Mouse (Mus musculus): ENCODE data around the gene Esr2.
"Not testable (repeated sequence)": the region's sequence is repeated elsewhere in the genome, so short reads cannot be mapped to it uniquely, and the experiment has no call there.

The Esr2 gene

DNA sequence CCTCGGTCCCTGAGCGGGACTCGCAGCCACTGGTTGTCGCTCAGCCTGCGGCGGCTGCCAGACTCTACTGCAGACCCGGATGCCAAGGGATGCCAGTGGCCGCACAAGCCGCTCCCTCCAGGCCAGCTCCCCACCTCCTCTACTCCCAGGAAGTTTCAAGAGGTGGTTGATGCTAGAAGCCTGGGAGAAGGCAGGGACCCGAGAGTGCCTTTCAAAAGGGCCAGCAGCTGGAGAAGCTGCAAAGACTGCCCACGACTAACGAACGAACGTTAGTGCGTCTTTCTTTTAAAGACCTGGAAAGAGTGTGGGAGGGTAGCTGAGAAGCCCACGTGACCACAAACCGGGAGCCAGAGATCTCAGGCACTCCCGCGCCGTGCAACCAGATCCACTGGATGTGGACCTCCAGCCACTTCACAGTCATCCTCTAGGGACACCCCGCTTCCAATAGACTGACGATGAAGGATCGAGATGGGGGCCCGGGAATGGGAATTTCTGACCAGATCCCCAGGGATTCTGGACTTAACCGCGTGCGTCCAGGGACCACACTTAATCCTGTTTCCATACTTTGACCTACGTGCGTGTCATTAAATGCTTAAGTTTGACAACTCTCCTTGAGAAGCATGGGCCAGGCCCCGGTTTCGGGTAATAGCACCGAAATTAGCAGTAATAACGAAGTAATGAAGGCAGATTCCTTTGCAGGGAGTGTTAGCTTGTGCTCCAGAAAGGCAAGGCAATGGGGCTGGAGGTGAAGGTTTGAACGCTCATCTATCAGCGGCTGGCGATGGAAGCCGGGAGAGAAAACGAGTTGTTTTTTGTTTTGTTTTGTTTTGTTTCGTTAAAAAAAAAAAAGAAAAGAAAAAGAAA is at the start of gene Esr2:
TSS of gene Esr2 (minus strand) at position 260 of the 864 bp plus-strand sequence.
- peak; percentile 34 to 46 for DNase-seq

DNA sequence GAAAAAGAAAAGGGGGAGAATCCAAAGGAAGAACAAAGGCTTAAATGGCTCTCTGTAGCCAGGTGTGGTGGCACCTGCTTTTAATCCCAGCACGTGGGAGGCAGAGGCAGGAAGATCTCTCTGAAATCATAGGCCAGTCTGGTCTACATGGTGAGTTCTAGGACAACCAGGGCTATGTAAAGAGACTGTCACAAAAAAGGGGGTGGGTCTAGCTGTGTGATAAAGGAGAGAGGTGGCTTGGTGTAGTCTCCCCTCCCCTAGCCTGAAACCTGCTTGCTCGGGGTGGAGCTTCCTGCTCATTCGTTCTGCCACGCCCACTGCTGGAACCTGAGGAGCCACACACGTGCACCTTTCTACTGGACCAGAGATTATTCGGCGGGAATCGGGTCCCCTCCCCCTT is 45.0 kb upstream of the Esr2 start:
- DNase-seq, result not testable (repeated sequence)

DNA sequence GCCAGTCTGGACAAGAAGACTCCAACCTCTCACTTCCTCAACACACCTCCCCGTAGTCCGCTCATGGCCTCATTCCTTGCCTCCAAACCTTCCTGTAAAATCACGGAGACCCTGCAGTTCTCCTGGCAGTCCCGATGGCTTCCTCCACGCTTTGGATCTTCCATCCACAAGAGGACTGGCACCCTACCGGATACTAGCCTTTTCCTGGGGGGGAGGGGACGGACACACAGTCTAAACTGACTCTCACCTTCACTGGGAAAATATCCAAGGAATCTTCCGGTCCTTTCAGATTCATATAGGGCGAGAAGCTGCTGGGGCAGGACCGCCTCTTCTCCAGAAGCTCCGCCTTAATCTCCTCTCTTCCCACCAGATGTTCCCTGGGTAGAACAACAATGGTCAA is 39.7 kb upstream of the Esr2 start:
- DNase-seq, result no peak

DNA sequence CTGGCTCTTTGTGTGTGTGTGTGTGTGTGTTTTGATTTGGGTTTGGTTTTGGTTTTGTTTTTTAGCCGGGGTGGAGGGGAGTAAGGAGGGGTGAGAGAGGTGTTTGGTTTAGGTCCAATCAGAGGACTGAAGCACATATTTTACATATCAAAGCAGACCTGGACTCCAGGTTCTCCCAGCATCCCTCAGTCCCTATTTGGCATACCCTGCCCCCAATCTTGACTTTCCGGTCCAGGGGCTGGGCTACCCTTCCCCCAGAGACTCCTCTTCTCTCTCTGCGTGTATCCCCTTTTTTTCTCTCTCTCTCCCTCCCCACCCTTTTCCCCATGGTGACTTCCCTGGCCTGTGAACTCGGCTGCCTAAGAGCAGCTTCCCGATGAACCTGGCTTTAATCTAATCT is 38.1 kb upstream of the Esr2 start:
- peak; percentile 36 to 41 for DNase-seq

DNA sequence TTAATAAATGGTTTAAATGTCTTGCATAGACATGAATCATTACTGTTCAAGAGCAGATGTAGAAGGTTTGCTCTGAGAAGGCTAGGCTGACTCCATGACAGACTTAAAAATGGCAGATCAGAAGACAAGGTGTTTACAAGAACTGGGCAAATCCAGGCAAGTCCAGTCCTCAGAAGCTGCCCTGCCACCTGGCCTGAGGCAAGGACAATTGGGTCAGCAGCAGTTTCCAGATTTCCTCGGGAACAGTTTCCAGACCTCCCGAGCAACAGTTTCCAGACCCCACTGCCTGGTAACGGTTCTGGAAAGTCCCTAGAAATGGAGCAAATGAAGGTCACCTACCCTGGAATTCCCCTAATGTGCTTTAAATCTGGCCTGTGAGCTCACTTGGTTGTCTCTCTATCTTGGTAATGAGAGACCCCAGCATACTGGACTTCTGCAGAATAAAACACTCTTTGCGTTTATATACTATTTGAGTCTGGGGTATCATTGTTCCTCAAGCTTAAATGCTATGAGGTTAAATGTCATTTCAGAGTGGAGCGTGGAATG is 32.4 kb upstream of the Esr2 start:
- no peak for DNase-seq

DNA sequence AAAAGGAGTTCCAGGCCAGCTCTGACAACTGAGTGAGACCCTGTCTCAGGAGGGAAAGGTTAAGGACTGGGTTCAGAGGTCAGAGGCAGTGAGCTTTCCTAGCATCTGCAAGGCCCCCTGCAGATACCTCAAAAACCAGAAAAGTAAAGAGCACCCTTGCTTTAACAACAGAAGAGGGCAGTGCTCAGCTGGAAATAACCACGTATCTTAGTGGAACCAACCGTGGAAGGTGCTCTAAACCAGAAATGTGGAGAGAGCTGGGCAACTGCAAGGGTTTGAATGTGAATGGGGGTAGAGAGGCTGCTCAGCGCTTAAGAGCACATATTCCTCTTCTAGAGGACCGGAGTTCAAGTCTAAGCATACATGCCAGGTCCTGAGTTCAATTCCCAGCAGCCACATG is 23.3 kb upstream of the Esr2 start:
- no peak for DNase-seq

DNA sequence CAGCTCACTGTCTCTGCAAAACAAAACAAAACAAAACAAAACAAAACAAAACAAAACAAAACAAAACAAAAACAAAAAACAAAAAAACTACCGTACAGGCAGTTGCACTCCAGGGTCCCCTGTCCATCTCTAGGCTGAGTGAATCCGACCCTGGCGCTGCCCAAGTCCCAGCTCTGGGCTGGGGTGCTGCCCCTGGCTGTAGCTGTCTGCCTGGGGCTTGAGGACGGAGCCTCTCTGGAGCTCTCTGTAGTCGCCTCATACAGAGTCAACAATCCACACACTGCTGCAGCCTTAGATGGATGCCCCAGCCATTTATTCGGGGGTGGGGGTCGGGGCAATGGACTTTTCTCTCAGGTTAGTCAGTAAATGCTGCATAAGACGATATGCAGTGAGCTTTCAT is 20.0 kb upstream of the Esr2 start:
- DNase-seq, result no peak

DNA sequence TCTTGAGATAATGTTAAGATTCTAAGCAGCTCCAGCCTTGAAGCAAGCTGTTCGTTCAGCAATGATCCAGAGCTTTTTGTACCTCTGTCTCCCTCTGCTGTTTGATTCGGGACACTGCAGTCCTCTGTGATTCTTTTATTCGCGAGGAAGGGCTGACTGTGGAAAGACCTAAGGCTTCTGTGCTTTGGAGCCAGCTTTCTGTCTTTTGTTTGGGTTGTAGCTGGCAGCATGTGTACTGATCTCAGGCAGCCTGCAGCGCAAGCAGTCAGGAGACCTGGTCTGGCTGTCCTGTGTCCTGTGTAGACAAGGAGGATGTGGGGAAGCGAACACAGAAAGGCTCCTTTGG is 19.6 kb upstream of the Esr2 start:
- peak; percentile 77 to 79 for DNase-seq

DNA sequence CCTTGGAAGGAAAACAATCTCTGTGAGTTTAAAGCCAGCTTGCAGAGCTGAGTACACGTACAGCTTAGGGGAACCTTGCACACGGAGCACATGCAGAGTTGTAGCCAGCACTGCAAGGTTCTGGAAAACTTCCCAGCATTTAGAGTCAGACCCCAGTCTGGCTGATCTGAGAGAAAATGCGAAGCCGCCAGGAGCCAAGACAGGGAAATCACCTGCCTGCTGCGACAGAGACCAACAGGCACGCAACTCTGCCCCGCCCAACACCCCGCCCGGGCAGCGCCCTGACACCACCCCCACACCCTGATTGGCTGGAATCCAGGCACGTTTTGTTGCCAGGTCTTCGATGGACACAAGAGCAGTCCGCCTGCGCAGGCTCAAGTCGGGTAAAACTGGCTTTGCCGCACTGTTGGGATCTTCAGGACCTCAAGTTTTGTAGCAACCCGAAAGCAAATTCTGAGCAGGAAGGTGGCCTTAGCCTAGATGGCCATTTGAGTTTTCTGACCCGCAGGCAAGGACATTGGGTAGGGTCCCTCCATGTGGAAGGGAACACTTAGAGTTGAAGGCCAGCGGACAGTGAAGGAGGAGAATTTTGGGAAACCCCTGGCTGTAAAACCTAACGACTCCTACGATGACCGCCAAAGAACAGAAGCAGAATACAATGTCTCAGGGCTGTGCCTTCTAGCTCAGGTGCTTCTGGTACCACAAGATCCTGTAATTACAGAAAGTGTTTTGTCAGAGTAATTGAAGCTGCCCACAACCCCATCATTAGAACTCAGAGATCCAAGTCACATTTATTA is 19.1 kb upstream of the Esr2 start:
- peak; percentile 76 to 79 for DNase-seq

DNA sequence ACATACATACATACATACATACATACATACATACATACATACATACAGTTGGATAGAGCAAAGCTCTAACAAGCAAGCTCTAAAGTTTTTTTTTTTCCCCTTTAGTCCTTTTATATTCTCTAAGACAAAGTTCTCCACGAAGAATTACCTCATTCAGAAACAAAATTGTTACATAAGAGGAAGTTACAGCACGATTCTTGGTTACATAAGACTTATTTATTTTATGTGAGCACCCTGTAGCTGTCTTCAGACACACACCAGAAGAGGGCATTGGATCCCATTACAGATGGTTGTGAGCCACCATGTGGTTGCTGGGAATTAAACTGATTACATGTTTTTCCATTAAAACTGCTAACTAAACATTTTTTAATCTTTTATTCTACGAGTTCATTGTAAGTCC is 17.5 kb upstream of the Esr2 start:
- DNase-seq, result no peak

DNA sequence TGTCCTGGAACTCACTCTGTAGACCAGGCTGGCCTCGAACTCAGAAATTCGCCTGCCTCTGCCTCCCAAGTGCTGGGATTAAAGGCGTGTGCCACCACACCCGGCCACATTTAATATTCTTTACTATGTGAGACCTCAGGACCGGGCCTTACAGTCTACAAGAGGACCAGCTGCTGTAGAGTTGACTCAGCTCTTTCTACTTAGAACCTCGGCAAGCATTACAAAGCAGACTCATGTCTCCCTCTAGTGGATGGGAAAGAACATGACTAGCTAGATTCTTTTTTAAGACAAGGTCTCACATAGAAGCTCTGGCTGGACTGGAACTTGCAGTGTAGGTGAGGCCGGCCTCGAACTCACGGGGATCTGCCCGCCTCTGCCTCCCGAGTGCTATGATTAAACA is 13.9 kb upstream of the Esr2 start:
- DNase-seq, result peak; percentile 36 to 38

DNA sequence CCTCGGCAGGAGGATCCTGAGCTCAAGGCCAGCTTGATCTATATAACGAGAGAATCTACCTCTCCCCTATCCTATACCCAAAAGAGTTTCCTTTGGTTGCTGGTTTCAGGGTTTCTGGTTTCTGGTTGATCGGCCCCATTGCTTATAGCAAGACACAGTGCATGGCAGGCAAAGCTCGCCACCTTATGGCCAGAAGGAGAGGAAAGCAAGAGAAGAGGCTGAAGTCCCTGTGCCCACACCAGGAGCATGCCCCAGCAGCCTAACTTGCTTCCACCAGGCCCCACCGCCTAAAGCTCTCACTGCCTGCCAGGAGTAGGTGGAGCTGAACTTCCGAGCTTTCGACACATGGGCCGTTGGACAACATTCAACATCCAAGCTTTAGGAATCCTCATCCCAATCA is 10.8 kb upstream of the Esr2 start:
- DNase-seq, result no peak

DNA sequence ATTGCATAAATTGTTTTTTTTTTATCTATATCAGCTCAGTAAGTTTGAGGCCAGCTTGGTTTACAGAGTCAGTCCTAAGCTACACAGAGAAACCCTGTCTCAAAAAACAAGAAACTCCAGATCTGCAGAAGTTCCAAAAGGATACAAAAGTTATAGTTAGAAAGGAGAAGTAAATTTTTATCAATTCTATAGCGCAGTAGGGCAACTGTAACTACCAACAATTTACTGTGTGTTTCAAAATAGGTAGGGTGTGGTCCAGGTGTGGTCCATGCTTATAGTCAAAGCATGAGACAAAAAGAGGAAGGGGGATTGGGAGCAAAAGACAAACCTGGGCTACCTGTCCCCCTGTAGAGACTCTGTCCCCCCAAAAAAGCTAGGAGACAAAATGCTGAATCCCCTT is 9.4 kb upstream of the Esr2 start:
- DNase-seq, result no peak

DNA sequence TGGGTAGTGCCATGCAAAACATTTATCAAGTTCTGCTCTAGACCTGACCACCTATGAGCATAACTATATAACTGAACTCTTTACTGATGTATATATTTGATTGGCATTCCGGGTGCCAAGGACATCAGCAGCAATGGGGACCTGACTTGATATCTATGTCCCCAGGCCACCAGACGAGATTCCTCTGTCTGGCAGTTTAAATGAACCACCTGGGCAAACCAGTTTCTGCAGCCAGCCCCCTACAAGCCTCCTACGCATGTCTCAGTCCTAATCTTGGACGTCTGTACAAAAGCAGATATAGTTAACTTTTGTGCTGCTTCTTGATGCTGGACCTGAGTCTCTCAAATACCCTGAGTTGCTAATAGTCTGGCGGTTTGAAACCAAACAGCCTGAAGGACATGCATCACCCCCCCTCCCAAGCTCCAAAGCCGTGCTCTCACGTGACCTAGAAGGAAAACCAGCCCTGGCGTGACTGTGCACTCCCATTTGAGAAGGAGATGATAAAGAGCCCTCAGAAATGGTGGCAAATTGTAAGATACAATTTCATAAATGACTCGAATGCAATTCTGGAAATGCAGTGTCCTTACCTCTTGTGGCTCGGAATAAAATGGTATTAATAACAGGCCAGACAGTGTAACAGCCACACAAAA is 8.2 kb upstream of the Esr2 start:
- DNase-seq, result no peak

DNA sequence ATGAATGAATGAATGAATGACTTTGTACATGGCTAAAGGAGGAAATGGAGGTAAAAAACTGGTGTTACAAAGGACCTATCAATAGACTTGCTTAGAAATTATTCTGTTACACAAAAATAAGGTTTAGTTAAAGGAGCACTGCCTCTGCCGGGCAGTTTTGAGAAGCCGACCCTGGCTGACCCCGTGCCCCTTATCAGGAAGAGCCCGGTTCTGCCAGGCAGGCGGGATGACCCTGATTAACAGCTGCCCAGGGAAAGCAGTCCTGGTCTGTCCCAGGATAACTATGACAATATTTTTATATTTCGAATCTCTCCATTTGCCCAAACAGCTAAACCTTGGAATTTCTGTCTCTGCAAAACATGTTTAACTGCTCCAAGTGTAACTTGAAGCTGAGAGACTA is 7.2 kb upstream of the Esr2 start:
- no peak for DNase-seq

DNA sequence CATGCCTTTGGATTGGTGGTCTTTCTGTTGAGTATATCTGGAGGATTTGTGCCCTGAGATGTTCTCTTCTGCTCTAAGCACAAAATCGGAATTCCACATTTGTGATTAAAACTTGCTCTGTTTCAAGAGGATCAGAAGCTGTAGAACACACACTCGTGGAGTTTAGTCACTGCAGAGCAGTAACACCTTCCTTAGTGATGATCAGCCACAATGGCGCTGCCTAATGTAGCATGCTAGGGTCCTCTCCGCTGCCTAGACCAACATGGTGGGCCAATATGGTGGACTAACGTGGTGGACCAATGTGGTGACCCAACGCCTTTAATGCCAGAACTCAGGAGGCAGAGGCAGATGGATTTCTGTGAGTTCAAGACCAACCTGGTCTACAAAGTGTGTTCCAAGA is 5.8 kb upstream of the Esr2 start:
- no peak for DNase-seq

DNA sequence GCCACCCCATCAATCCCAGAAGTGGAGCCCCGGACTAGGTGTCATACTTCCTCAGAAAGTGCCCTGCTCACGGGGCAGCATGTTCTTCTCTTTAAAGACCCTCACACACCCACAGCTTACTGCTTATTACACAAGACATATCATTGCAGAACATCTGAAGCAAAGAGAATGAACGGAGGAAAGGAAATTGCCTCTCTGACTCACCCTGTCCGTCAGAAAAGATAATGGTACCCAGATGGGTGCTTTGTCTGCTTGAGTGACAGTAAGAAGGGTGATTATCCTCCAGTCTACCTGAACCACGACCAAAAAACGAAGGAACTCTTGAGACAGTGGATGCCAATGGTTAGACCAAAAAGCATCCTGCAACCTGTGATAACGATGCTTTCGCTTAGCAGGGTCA is 4.4 kb upstream of the Esr2 start:
- DNase-seq, result no peak

DNA sequence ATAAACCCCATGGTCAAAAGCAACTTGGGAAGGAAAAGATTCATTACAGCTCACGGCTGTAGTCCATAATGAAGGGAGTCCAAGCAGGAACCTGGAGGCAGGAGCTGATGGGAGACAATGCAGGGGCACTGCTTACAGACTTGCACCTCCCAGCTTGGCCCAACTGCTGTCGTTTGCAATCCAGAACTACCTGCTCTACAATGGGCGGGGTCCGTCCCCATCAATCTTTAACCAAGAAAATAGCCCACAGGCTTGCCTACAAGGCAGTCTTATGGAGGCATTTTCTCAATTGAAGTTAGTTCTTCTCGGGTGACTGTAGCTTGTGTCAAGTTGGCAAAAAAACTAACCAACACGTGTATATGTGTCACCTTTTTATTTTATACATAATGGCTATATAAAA is 3.4 kb upstream of the Esr2 start:
- no peak for DNase-seq

DNA sequence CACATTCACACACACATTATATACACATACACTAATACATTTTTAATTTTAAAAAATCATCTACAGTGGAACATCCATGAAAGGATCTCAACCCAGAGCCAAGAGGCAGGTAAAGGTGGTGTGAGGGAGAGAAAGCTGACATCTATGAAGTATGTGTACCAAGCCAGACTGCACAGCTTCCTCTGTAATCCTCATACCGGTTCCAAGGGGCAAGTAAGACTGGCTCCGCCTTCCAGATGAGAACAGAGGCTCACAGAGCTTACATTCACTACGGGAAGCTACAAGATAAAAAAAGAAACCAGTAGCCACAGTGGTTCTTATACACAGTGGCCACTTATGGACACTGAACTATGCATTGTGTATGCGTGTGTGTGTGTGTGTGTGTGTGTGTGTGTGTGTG is 2.5 kb upstream of the Esr2 start:
- no peak for DNase-seq

DNA sequence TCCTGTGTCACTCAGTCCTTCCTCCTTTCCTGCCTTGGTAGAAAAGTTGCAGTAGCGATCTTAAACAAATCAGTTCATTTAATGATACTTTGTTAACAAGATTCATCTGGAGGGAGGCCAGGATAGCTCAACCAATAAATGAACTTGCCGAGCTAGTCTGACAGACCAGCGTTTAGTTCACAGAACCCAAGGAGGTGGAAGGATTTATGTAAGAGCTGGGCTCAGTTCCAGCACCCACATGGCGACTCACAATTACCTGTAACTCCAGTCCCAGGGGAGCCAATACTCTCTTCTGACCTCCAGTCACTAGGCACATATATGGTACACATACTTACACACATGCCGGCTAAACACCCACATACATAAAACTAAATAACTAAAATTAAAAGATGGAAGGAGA is 2.0 kb upstream of the Esr2 start:
- DNase-seq, result no peak

DNA sequence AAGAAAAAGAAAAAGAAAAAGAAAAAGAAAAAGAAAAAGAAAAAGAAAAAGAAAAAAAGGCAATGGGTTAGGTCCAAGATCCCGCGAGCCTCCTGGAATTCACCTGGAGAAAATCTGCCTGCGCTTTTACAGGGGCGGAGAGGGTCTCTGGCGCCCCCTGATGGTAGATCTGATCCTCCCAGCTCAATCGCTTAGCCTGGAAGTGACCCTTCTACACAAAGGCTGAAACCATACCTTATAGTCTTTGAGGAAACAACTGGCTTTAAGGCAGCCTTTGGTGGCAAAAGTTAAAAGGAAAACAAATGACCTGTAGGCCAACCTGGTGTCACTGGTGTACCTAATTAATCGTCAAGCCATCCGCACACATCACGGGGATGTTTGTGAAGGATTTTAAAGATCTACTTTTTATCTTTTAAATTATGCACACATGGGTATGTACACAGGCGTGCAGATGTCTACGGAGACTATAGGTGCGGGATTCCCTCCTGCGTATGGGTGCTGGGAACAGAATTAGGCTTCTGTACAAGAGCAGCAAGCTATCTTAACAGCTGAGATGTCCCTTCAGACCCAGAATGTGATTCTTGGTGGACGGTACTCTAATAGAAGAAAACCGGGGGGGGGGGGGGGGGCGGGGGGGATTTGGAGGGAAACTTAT is 932 bp upstream of the Esr2 start:
- peak; percentile 76 to 78 for DNase-seq

DNA sequence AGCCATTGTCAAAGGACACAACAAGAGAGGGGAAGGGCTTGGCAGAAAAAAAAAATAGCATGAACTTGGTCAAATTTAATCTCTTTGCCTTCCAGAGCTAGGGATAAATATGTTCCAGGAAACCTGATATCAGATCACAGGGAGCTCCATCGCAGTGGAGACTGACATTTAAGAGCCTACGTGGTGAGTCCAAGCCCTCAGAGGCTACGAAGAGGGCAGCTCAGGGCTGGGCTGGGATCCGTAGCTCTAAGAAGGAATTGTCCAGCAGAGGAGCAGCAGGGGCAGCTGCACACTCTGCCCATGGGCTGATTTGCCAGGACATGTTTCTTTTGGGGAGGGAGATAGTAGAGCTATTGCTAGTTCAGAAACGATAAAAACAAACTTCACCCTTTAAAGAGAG is 11.4 kb downstream of the Esr2 start:
- DNase-seq, result no peak

DNA sequence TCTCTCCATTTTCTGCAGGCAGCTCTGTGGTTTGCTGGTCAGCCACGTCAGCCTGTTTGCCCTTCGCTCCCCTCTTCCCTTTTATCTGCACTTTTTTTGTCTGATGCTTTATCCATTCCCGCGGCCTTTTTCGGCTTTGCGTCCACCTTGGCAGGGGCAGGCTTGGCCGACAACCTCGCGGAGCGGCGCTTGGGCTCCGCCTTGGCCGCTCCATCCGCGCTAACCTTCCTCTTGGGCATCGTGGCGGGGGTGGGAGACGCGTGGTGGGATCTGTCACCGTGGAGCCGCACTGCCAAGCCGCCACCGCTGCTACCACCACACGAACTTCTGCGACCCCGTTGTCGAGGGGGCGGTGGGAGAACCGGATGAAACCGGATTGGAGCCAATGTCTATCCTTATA is 24.7 kb downstream of the Esr2 start:
- DNase-seq, result not testable (repeated sequence)

All from B cell, adult 2 months (primary cell).